Mouse (Mus musculus) kidney, embryonic 14.5 days (tissue): ENCODE results near the gene Irf8. TPM values are rescaled to one million over a fixed set of nuclear protein-coding genes. Genes with fewer than 3 reads are reported as not detected.

Experiments used
- ATAC-seq: fragments of 200-750 bp; cut with Nextera tagmentation; 2 replicates; pipeline ENCODE4 v1.8.0; 2017; ENCODE audit warnings: moderate number of reproducible peaks, mild to moderate bottlenecking, moderate TSS enrichment, moderate library complexity; ENCODE audit not compliant: low FRiP score, low TSS enrichment
- H3K27ac ChIP-seq: fragments of 300-500 bp; sonication (generic); 2 replicates; pipeline ENCODE4 v1.5.1; 2014; ENCODE audit warnings: low read depth, mild to moderate bottlenecking, low read length, moderate library complexity, mixed read lengths
- H3K27me3 ChIP-seq: fragments of 300-500 bp; sonication (generic); 2 replicates; pipeline ENCODE4 v1.6.1; 2014; ENCODE audit warnings: mild to moderate bottlenecking, low read length; ENCODE audit not compliant: control insufficient read depth, insufficient read depth
- H3K36me3 ChIP-seq: fragments of 300-500 bp; sonication (generic); 2 replicates; pipeline ENCODE4 v1.6.1; 2014; ENCODE audit warnings: low read length, mixed read lengths; ENCODE audit not compliant: control insufficient read depth, insufficient read depth
- H3K4me1 ChIP-seq: fragments of 300-500 bp; sonication (generic); 2 replicates; pipeline ENCODE4 v1.6.1; 2014; ENCODE audit warnings: low read length, mixed read lengths; ENCODE audit not compliant: control insufficient read depth, insufficient read depth
- H3K4me2 ChIP-seq: fragments of 300-500 bp; sonication (generic); replicated peaks from 2 replicates; pipeline ENCODE4 v1.6.1; 2014; ENCODE audit warnings: low read depth, mild to moderate bottlenecking, low read length
- H3K4me3 ChIP-seq: fragments of 300-500 bp; sonication (generic); 2 replicates; pipeline ENCODE4 v1.5.1; 2014; ENCODE audit warnings: mild to moderate bottlenecking, low read length
- H3K9ac ChIP-seq: fragments of 300-500 bp; sonication (generic); 2 replicates; pipeline ENCODE4 v1.6.1; 2014; ENCODE audit warnings: low read depth, mild to moderate bottlenecking, low read length, moderate library complexity
- H3K9me3 ChIP-seq: fragments of 300-500 bp; sonication (generic); 2 replicates; pipeline ENCODE4 v1.6.1; 2016; ENCODE audit warnings: low read length; ENCODE audit not compliant: control insufficient read depth
- WGBS: fragments of 180-500 bp; shearing (Covaris S2); extraction: QIAGEN DNeasy Blood & Tissue Kit; methylation state at CpG from one replicate; pipeline ENCODE4 v1.1.7; 2014; 5-methylcytosine and 5-hydroxymethylcytosine counted together
- polyA plus RNA-seq: library from polyadenylated mRNA; unstranded; fragments of >200 nt; fragmentation: Nextera tagmentation; extraction: Ambion mirVana; gene quantifications from 2 replicates; pipeline ENCODE4 v1.2.1, GENCODE M21; 2014

Irf8 gene
- polyA plus RNA-seq, 1 experiment from 2014 or later, result 5.6 TPM

GRCm38 (mm10) chr8:120764638-120765037 is 28.5 kb downstream of the Irf8 start:
- Histone ChIP-seq H3K27ac (no peak overlapping the region), H3K27me3 (no peaks in the 10 kb centered on the region; the same call in 1 of the 2 replicates), H3K4me2 (no peak overlapping the region), H3K4me3 (no peak overlapping the region), H3K36me3 (no peaks in the 10 kb centered on the region), H3K4me1 (no peaks in the 10 kb centered on the region), H3K9ac (no peak overlapping the region), H3K9me3 (no peaks in the 10 kb centered on the region)
- ATAC-seq, result no peak

- H3K9ac ChIP-seq, result no peak overlapping the region
- H3K27ac ChIP-seq, result no peak overlapping the region
- H3K9me3 ChIP-seq, result no peaks in the 10 kb centered on the region
- no peak overlapping the region for H3K4me3 ChIP-seq
- H3K4me1 ChIP-seq, result no peaks in the 10 kb centered on the region
- H3K36me3 ChIP-seq, result no peaks in the 10 kb centered on the region
- WGBS, result 48% methylated on average over 3 of the region's 3 CpGs
- H3K27me3 ChIP-seq, result no peaks in the 10 kb centered on the region; the same call in 1 of the 2 replicates
- no peak overlapping the region for H3K4me2 ChIP-seq
- no peak for ATAC-seq
These were observed 30.5 kb downstream of the Irf8 start for GRCm38 (mm10) chr8:120766622-120767021.

GRCm38 (mm10) chr8:120768454-120769218 is 32.5 kb downstream of the Irf8 start:
- ATAC-seq, result no peak
- no peaks in the 10 kb centered on the region for H3K36me3 ChIP-seq
- H3K27ac ChIP-seq, result no peak overlapping the region
- H3K4me1 ChIP-seq, result no peaks in the 10 kb centered on the region
- WGBS, result 63% methylated on average over 12 of the region's 12 CpGs
- no peaks in the 10 kb centered on the region for H3K9me3 ChIP-seq
- no peaks in the 10 kb centered on the region; the same call in 1 of the 2 replicates for H3K27me3 ChIP-seq
- no peak overlapping the region for H3K4me3 ChIP-seq
- no peak overlapping the region for H3K4me2 ChIP-seq
- no peak overlapping the region for H3K9ac ChIP-seq

GRCm38 (mm10) chr8:120777184-120777583 is 41.0 kb downstream of the Irf8 start:
- 92% methylated on average over 10 of the region's 10 CpGs for WGBS
- H3K36me3 ChIP-seq, result no peaks in the 10 kb centered on the region

GRCm38 (mm10) chr8:120777732-120778131 is 41.6 kb downstream of the Irf8 start:
- Histone ChIP-seq H3K4me3 (no peak overlapping the region), H3K9me3 (no peaks in the 10 kb centered on the region; the same call in 1 of the 2 replicates), H3K4me2 (no peak overlapping the region), H3K9ac (peak overlapping the region; percentile 12; the same call in 1 of the 2 replicates), H3K4me1 (no peaks in the 10 kb centered on the region), H3K27ac (no peak overlapping the region), H3K27me3 (no peaks in the 10 kb centered on the region; the same call in 1 of the 2 replicates), H3K36me3 (no peaks in the 10 kb centered on the region)
- no peak for ATAC-seq
- WGBS, result 71% methylated on average over 13 of the region's 13 CpGs

More at GRCm38 (mm10) chr8:120777184-120777583, 41.0 kb downstream of the Irf8 start:
- H3K4me3 ChIP-seq, result no peak overlapping the region
- no peaks in the 10 kb centered on the region for H3K4me1 ChIP-seq
- H3K27ac ChIP-seq, result no peak overlapping the region
- no peaks in the 10 kb centered on the region; the same call in 1 of the 2 replicates for H3K9me3 ChIP-seq
- H3K4me2 ChIP-seq, result no peak overlapping the region
- H3K27me3 ChIP-seq, result no peaks in the 10 kb centered on the region; the same call in 1 of the 2 replicates
- no peak for ATAC-seq
- H3K9ac ChIP-seq, result no peak overlapping the region

- Histone ChIP-seq H3K36me3 (no peaks in the 10 kb centered on the region), H3K27me3 (no peaks in the 10 kb centered on the region; the same call in 1 of the 2 replicates), H3K27ac (no peak overlapping the region), H3K4me3 (no peak overlapping the region), H3K9ac (no peak overlapping the region), H3K4me1 (no peaks in the 10 kb centered on the region), H3K4me2 (no peak overlapping the region), H3K9me3 (no peaks in the 10 kb centered on the region; the same call in 1 of the 2 replicates)
- ATAC-seq, result no peak; the same call in 1 of the 2 replicates
- 73% methylated on average over 7 of the region's 7 CpGs for WGBS
These were observed 42.9 kb downstream of the Irf8 start for GRCm38 (mm10) chr8:120779106-120779505.

GRCm38 (mm10) chr8:120783781-120784180 is 47.6 kb downstream of the Irf8 start:
- no peak overlapping the region for H3K4me3 ChIP-seq
- H3K9ac ChIP-seq, result no peak overlapping the region
- H3K27me3 ChIP-seq, result no peaks in the 10 kb centered on the region
- ATAC-seq, result no peak
- H3K4me2 ChIP-seq, result no peak overlapping the region
- no peaks in the 10 kb centered on the region for H3K36me3 ChIP-seq
- no peaks in the 10 kb centered on the region for H3K4me1 ChIP-seq
- WGBS, result 79% methylated on average over 4 of the region's 4 CpGs
- H3K27ac ChIP-seq, result no peak overlapping the region
- H3K9me3 ChIP-seq, result no peaks in the 10 kb centered on the region; the same call in 1 of the 2 replicates

GRCm38 (mm10) chr8:120786753-120787152 is 50.6 kb downstream of the Irf8 start:
- WGBS, result 85% methylated on average over 4 of the region's 4 CpGs

GRCm38 (mm10) chr8:120787631-120788030 is 51.5 kb downstream of the Irf8 start:
- Histone ChIP-seq H3K9me3 (no peaks in the 10 kb centered on the region), H3K4me3 (no peak overlapping the region), H3K4me2 (no peak overlapping the region), H3K9ac (no peak overlapping the region), H3K4me1 (no peaks in the 10 kb centered on the region), H3K27ac (no peak overlapping the region), H3K27me3 (no peaks in the 10 kb centered on the region), H3K36me3 (no peaks in the 10 kb centered on the region)
- no peak for ATAC-seq
- WGBS, result 32% methylated on average over 5 of the region's 5 CpGs

More at GRCm38 (mm10) chr8:120786753-120787152, 50.6 kb downstream of the Irf8 start:
- no peak for ATAC-seq
- Histone ChIP-seq H3K4me1 (no peaks in the 10 kb centered on the region), H3K36me3 (no peaks in the 10 kb centered on the region), H3K27ac (no peak overlapping the region), H3K9me3 (no peaks in the 10 kb centered on the region), H3K9ac (no peak overlapping the region), H3K4me3 (no peak overlapping the region), H3K27me3 (no peaks in the 10 kb centered on the region), H3K4me2 (no peak overlapping the region)
